Mouse (Mus musculus) right cerebral cortex, postnatal 10 days (tissue): ENCODE measurements around the gene Ephx4.

Source experiments
- DNase-seq, 2 experiments: peaks; one replicate each; pipeline ENCODE4 v3.0.0; 2021; ENCODE audit warnings: low spot score in 2 of 2

Ephx4 gene

DNA sequence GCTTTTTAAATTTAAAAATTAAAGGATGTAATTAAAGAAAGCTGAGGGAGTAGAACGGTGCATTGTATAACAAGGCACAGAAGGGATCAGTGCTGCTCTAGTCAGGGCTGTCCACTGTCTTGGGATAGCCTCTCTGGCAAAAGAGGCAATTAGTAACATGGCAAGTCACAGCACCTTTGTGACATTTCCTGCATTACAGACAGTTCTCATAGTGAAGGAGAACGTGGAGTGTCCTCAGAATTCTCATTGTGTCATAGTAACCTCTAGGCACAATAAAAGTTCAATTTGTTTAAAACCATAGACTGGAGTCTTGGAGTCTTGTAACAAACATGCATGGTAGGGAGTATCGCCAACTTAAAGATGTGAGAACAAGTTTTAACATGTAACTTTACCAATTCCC, 28.7 kb downstream of the Ephx4 start, which contains the start of gene Lpcat2b:
Gene Lpcat2b (plus strand): TSS at position 301 of the 400 bp plus-strand sequence.
- no peak for DNase-seq

GRCm38 (mm10) chr5:107434001-107434400, 31.5 kb downstream of the Ephx4 start:
- no peak for DNase-seq

GRCm38 (mm10) chr5:107436185-107436584, 33.6 kb downstream of the Ephx4 start:
- no peak for DNase-seq

DNA sequence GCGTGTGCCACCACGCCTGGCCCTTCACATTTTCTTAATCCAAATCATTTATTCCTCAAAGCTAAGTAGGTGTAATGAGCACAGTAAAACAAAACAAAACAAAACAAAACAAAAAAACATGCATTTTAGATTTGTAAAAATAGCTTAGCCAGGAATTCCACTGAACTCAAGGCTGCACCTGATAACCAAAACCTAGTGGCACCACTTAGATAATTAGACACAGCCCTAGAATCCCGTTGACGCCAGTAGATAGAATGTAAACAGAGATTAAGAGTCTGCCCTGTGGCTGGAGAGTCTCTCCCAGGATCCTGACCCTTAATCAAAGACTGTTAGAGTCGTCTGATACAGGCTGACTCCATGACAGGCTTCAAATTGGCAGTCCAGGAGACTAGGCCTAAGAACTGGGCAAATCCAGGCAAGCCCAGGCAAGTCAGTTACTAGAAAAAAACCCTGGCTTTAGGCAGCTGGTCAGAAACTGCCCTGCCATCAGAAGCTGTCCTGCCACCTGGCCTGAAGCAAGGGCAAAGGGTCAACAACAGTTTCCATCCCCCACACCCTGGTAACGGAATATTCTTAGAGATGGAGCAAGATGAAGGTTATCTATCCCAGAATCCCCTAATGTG, 34.2 kb downstream of the Ephx4 start:
- DNase-seq, result no peak

DNA sequence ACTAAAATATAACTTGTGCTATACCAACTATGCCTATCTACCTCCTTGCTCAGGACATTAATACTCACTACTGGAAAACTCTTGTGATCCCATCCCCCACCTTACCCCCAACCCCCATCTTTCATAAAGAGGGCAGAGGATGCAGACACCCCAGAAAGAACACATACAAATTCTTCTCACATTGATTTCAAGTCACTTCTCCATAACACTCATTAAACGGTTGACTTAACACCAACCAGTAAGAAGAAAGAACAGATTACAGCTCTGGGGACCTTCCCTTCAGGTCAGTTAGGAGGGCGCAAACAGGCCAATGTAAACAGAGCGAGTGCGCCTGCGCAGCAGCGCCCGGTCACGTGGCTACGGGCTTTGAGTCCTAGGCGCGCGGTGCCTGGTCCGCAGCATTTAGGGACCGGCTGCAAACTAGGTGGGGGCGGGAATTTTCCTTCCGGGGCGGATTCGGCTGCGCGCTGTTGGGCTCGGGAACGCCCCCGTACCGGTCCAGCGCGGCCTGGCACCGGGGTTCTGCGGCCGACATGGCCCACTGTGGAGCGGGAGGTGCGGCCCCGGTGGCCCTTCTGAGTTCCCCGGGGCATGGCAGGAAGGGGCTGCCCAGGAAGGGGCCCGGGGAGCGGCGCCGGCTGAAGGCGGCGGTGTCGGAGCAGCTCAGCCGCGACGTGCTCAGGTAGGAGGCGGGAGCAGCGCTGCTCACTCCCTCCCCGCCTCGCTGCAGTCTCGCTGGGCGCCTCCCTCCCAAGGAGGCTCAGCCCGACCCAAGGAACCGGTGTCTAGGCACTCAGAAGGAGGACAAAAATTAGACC, 35.1 kb downstream of the Ephx4 start, which contains the start of gene Btbd8:
Gene Btbd8 (plus strand): TSS at position 534 of the 818 bp plus-strand sequence.
- peak; percentile 95 to 96 for DNase-seq

DNA sequence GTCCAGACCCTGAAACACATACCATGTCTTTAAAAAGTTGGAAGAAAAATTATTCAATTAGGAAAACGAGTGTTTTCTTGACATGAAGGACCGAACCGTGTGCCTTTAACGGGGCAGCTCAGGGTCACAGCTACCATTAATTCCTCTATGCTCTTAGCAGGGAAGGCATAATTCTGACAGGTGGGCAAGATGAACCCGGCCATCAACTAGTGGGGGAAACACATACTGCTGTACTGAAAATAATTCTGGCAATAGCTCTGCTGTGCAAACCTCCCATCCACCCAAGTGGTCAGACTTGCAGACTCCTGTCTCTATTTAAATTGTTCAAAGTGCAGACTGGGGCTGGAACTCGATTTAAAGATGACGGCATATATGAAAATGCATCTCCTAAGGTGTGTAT, 35.8 kb downstream of the Ephx4 start:
- no peak for DNase-seq

- DNase-seq, result no peak
These were observed 39.3 kb downstream of the Ephx4 start for GRCm38 (mm10) chr5:107441881-107442280.

DNA sequence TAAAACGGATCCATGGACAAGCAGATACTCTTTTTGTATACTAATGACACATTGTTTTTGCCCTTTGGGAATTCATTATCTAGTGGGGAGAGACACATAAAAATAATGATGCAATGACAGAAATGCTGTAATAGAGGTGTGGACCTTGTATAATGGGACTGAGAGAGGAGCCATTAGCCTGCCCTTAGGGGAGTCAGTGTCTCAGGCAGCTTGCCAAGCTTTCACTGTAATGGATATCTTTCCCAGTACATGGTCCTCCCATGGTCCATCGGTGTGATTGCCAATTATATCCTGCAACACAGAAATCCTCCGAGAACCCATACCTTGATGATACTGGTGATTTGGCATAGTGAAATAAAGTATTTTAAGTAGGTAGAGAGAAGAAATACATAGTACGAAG, 41.7 kb downstream of the Ephx4 start:
- DNase-seq, result no peak

- no peak for DNase-seq
These were observed 45.4 kb downstream of the Ephx4 start for GRCm38 (mm10) chr5:107447977-107448376.

- DNase-seq, result no peak
These were observed 46.2 kb downstream of the Ephx4 start for GRCm38 (mm10) chr5:107448784-107449183.

GRCm38 (mm10) chr5:107449620-107450019, 47.1 kb downstream of the Ephx4 start:
- no peak for DNase-seq

- DNase-seq, result no peak
These were observed 47.8 kb downstream of the Ephx4 start for GRCm38 (mm10) chr5:107450299-107450698.

DNA sequence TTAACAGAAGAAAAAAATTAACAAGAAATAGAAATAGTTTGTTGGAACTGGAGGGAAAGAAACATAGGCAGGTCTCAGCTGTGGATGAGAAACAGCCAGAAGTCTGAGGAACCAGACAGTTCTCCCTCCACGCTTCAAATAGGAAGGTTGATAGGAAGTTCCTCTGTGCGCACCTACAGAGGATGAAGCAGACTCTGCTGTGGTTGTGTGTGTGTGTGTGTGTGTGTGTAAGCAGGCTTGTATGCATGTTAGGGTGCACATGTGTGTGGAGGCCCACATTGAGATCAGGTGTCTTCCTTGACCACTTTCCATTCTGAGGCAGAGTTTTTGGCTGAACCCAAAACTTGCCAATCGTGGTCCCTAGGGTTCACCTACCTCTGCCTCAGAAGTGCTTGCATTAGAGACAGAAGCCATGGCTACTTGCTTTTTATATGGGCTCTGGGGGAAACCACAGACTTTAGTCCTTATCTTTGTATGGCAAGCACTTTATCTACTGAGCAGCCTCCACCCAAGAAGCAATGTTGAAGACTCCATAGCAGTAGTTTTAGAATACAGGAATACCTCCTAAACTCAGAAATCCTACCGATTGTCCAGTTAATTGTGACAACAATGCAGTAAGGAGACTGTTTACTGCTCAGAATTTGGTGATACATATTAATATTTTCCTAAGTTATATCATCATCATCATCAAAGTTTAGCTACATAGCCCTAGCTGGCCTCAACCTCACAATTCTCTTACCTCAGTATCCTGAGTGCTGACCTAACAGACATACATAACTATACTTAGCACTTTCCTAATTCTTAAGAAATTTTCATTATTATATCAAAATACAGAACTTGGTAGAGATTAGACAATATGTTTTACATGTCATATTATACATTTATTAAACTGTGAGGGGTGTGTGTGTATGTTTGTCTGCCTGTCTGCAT, 59.9 kb downstream of the Ephx4 start:
- no peak for DNase-seq

GRCm38 (mm10) chr5:107466501-107466900, 64.0 kb downstream of the Ephx4 start:
- DNase-seq, result peak in 1 of 2 experiments; percentile 41

DNA sequence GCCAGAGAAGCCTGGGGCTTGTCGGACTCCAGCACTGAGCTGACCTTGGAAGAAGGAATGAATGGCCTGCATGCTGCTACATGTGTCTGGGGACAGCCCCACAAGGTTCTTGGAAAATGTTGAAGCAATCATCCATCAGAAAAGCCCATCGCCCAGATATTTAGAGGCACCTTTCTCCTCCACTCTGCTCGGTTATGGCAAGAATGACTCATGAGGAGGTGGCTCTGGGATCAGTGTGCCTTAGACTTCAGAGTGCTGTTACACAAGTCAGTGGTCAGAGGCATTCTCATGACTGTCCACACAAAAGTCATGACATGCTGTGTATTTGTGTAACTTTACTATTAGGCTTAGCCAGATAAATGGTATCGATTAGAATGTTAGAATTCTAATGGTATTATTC, 64.6 kb downstream of the Ephx4 start:
- DNase-seq, result no peak

- no peak for DNase-seq
These were observed 68.2 kb downstream of the Ephx4 start for GRCm38 (mm10) chr5:107470600-107471329.
